Mouse (Mus musculus): ENCODE data around the gene Pfdn5.
A peak's percentile ranks its signal among the peaks of the same experiment; 100 is the strongest.

Gene Pfdn5

DNA sequence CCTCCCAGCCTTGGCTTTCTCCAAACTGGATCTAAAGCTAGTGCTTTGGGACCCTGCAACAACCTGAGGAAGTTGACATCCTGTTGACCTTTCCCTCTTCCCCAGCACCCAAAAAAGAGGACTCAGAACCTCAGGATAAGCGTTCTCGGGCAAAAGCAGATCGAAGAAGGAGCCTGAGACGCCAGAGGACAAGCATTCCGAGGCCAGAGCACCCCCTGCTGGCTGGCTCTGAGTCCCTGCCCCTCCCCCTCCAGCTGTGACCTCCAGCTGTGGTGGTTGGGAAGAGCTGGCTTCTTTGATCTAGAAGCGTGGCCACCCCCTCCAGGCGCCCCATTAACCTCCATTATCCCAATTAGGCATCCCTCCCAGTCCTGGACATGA, 51.2 kb downstream of the Pfdn5 start:
- DNase-seq: peak; percentile 55

DNA sequence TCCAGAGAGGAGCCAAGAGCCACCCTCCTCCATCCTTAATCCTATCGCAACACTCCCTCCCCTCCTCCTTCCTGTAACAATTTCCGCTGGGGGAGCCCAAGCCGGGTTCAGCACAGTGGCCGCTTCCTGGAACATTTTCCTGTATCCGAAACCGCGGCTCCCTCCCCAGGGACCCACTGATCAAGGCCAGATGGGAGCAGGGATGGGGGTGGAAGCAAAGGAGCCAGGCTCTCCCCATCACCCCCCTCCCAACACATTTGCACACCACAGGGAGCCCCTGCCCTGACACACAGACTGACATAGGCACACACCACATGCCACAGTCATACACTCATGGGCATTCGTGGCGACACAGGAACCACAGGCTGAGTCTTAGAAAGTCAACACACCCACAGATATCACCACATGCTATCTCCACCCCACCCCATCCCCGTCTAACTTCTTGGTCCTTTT, 51.9 kb downstream of the Pfdn5 start:
- no peak for DNase-seq

Measured in right cerebral cortex, postnatal 25 days (tissue).